Mouse (Mus musculus): ENCODE data around the gene Hspa1a.

- no peak for TF ChIP-seq CTCF (IDR thresholded peaks at IDR 0.05; ENCODE audit: insufficient read depth, low read depth, low read length)
- TF ChIP-seq POLR2A (IDR thresholded peaks at IDR 0.05; ENCODE audit: insufficient read depth, low read depth, low read length): no peak
Observed at GRCm38 (mm10) chr17:34944362-34944761, 27.6 kb downstream of the Hspa1a start.

Data from olfactory bulb, adult 2 months (tissue).